Mouse (Mus musculus): ENCODE data around the gene Vmn1r194.
"Not testable (repeated sequence)": the region's sequence is repeated elsewhere in the genome, so short reads cannot be mapped to it uniquely, and the experiment has no call there.

Vmn1r194 gene

GRCm38 (mm10) chr13:22243915-22244314, at the start of gene Vmn1r194:
TSS of gene Vmn1r194 (plus strand) at chr13:22244215.
- DNase-seq = no peak

GRCm38 (mm10) chr13:22223060-22223459, 21.0 kb upstream of the Vmn1r194 start, which contains the start of gene Vmn1r193:
TSS of gene Vmn1r193 (minus strand) at chr13:22223160.
- DNase-seq = not testable (repeated sequence)

GRCm38 (mm10) chr13:22270222-22270621, 26.2 kb downstream of the Vmn1r194 start, which contains the start of gene Vmn1r195:
TSS of gene Vmn1r195 (plus strand) at chr13:22270522.
- not testable (repeated sequence) for DNase-seq

- DNase-seq = no peak
Observed at GRCm38 (mm10) chr13:22271721-22272120, 27.7 kb downstream of the Vmn1r194 start.

- no peak for DNase-seq
Observed at GRCm38 (mm10) chr13:22284578-22284977, 40.6 kb downstream of the Vmn1r194 start.

GRCm38 (mm10) chr13:22289620-22290019, 45.6 kb downstream of the Vmn1r194 start, which contains the start of gene Vmn1r196:
TSS of gene Vmn1r196 (plus strand) at chr13:22289920.
- no peak for DNase-seq
